Mouse (Mus musculus): Measurements from ENCODE around the gene Mrgpre.

GRCm38 (mm10) chr7:143752606-143753005 lies 31.7 kb downstream of the Mrgpre start:
- TF ChIP-seq EP300 (optimal IDR thresholded peaks at IDR 0.05) (no peak), CTCF (IDR thresholded peaks at IDR 0.05; ENCODE audit: low read depth) (no peak)
